Mouse (Mus musculus): ENCODE results near the gene Mrps2. TPM values are rescaled to one million over a fixed set of nuclear protein-coding genes. Genes with fewer than 3 reads are reported as not detected.
A peak's percentile ranks its signal among the peaks of the same experiment; 100 is the strongest.

Mrps2 gene
- 50.1 and 52.3 TPM in 2 replicates for polyA plus RNA-seq (2015; fragmentation: Nextera tagmentation; extraction: Ambion mirVana)

GRCm38 (mm10) chr2:28467860-28468485 is at the start of gene Mrps2:
Gene Mrps2, plus strand, starts transcription at chr2:28468066.
- 0 out of 2 replicates have a peak, but pooled peaks cover 5% of the 10 kb centered on the region for H3K9me3 ChIP-seq
- peaks cover 19% of the 10 kb centered on the region for H3K4me1 ChIP-seq (replicated peaks)
- peak within 1 kb of the TSS; percentile 96 for H3K9ac ChIP-seq (replicated peaks)
- H3K36me3 ChIP-seq: peaks cover 41% of the 10 kb centered on the region
- peak within 1 kb of the TSS; percentile 90 for H3K4me2 ChIP-seq (replicated peaks)
- WGBS: under 1% methylated on average over 52 of the region's 52 CpGs
- ATAC-seq: peak; percentile 94
- H3K27ac ChIP-seq: peak within 1 kb of the TSS; percentile 44; the same call in 1 of the 2 replicates
- peak within 1 kb of the TSS; percentile 97 for H3K4me3 ChIP-seq (replicated peaks)
- H3K27me3 ChIP-seq: peaks cover 11% of the 10 kb centered on the region; the same call in 1 of the 2 replicates

GRCm38 (mm10) chr2:28419898-28420297 is 48.0 kb upstream of the Mrps2 start:
- Histone ChIP-seq H3K4me1 (replicated peaks) (peaks cover 13% of the 10 kb centered on the region), H3K27ac (no peak overlapping the region), H3K9me3 (no peaks in the 10 kb centered on the region), H3K27me3 (no peaks in the 10 kb centered on the region), H3K4me2 (replicated peaks) (no peak overlapping the region), H3K4me3 (replicated peaks) (no peak overlapping the region), H3K9ac (replicated peaks) (no peak overlapping the region), H3K36me3 (no peaks in the 10 kb centered on the region)
- peak; percentile 44; the same call in 1 of the 2 replicates for ATAC-seq
- WGBS: 19% methylated on average over 4 of the region's 4 CpGs

GRCm38 (mm10) chr2:28423167-28423566 is 44.7 kb upstream of the Mrps2 start:
- no peak for ATAC-seq
- Histone ChIP-seq H3K4me2 (replicated peaks) (no peak overlapping the region), H3K4me3 (replicated peaks) (no peak overlapping the region), H3K36me3 (no peaks in the 10 kb centered on the region), H3K9ac (replicated peaks) (no peak overlapping the region), H3K27ac (no peak overlapping the region), H3K27me3 (no peaks in the 10 kb centered on the region), H3K9me3 (no peaks in the 10 kb centered on the region), H3K4me1 (replicated peaks) (peaks cover 5% of the 10 kb centered on the region; the same call in 1 of the 2 replicates)
- WGBS: 41% methylated on average over 3 of the region's 3 CpGs

GRCm38 (mm10) chr2:28427226-28427625 is 40.6 kb upstream of the Mrps2 start:
- no peak for ATAC-seq
- no peak overlapping the region for H3K4me2 ChIP-seq (replicated peaks)
- no peak overlapping the region for H3K27ac ChIP-seq
- no peaks in the 10 kb centered on the region for H3K36me3 ChIP-seq
- no peak overlapping the region for H3K4me3 ChIP-seq (replicated peaks)
- H3K4me1 ChIP-seq (replicated peaks): peaks cover 2% of the 10 kb centered on the region; the same call in 1 of the 2 replicates
- H3K9me3 ChIP-seq: no peaks in the 10 kb centered on the region
- 86% methylated on average over 6 of the region's 6 CpGs for WGBS
- no peaks in the 10 kb centered on the region for H3K27me3 ChIP-seq
- H3K9ac ChIP-seq (replicated peaks): no peak overlapping the region

GRCm38 (mm10) chr2:28430846-28431245 is 37.0 kb upstream of the Mrps2 start:
- no peak for ATAC-seq
- Histone ChIP-seq H3K4me2 (replicated peaks) (no peak overlapping the region), H3K9ac (replicated peaks) (no peak overlapping the region), H3K4me1 (replicated peaks) (peaks cover 6% of the 10 kb centered on the region; the same call in 1 of the 2 replicates), H3K9me3 (no peaks in the 10 kb centered on the region), H3K36me3 (no peaks in the 10 kb centered on the region), H3K4me3 (replicated peaks) (no peak overlapping the region), H3K27ac (no peak overlapping the region), H3K27me3 (no peaks in the 10 kb centered on the region)
- 76% methylated on average over 6 of the region's 6 CpGs for WGBS

GRCm38 (mm10) chr2:28432811-28433210 is 35.1 kb upstream of the Mrps2 start:
- ATAC-seq: no peak
- H3K9ac ChIP-seq (replicated peaks): no peak overlapping the region
- H3K27me3 ChIP-seq: no peaks in the 10 kb centered on the region
- H3K9me3 ChIP-seq: no peaks in the 10 kb centered on the region
- no peaks in the 10 kb centered on the region for H3K36me3 ChIP-seq
- no peak overlapping the region for H3K27ac ChIP-seq
- no peak overlapping the region for H3K4me3 ChIP-seq (replicated peaks)
- WGBS: 42% methylated on average over 1 of the region's 1 CpGs
- no peak overlapping the region for H3K4me2 ChIP-seq (replicated peaks)
- H3K4me1 ChIP-seq (replicated peaks): peaks cover 4% of the 10 kb centered on the region; the same call in 1 of the 2 replicates

- no peaks in the 10 kb centered on the region for H3K9me3 ChIP-seq
- H3K9ac ChIP-seq (replicated peaks): no peak overlapping the region
- no peak for ATAC-seq
- WGBS: 20% methylated on average over 2 of the region's 2 CpGs
- H3K27ac ChIP-seq: no peak overlapping the region
- no peaks in the 10 kb centered on the region for H3K36me3 ChIP-seq
- H3K27me3 ChIP-seq: no peaks in the 10 kb centered on the region
- peaks cover 4% of the 10 kb centered on the region; the same call in 1 of the 2 replicates for H3K4me1 ChIP-seq (replicated peaks)
- no peak overlapping the region for H3K4me3 ChIP-seq (replicated peaks)
- no peak overlapping the region for H3K4me2 ChIP-seq (replicated peaks)
Observed at GRCm38 (mm10) chr2:28433512-28433911, 34.4 kb upstream of the Mrps2 start.

GRCm38 (mm10) chr2:28435401-28435800 is 32.5 kb upstream of the Mrps2 start:
- Histone ChIP-seq H3K9me3 (no peaks in the 10 kb centered on the region), H3K27me3 (no peaks in the 10 kb centered on the region), H3K36me3 (no peaks in the 10 kb centered on the region), H3K4me1 (replicated peaks) (peaks cover 4% of the 10 kb centered on the region; the same call in 1 of the 2 replicates), H3K4me2 (replicated peaks) (no peak overlapping the region), H3K27ac (no peak overlapping the region), H3K4me3 (replicated peaks) (no peak overlapping the region), H3K9ac (replicated peaks) (no peak overlapping the region)
- WGBS: 93% methylated on average over 11 of the region's 11 CpGs
- ATAC-seq: no peak

- H3K4me3 ChIP-seq (replicated peaks): no peak overlapping the region
- 78% methylated on average over 6 of the region's 6 CpGs for WGBS
- H3K27ac ChIP-seq: no peak overlapping the region
- peaks cover 4% of the 10 kb centered on the region; the same call in 1 of the 2 replicates for H3K27me3 ChIP-seq
- H3K9me3 ChIP-seq: no peaks in the 10 kb centered on the region
- H3K9ac ChIP-seq (replicated peaks): no peak overlapping the region
- peaks cover 2% of the 10 kb centered on the region for H3K4me1 ChIP-seq (replicated peaks)
- no peak for ATAC-seq
- no peak overlapping the region for H3K4me2 ChIP-seq (replicated peaks)
- no peaks in the 10 kb centered on the region for H3K36me3 ChIP-seq
Observed at GRCm38 (mm10) chr2:28440842-28441241, 27.0 kb upstream of the Mrps2 start.

GRCm38 (mm10) chr2:28445082-28445481 is 22.8 kb upstream of the Mrps2 start:
- no peak overlapping the region for H3K9ac ChIP-seq (replicated peaks)
- H3K27me3 ChIP-seq: peaks cover 4% of the 10 kb centered on the region; the same call in 1 of the 2 replicates
- H3K4me1 ChIP-seq (replicated peaks): peaks cover 21% of the 10 kb centered on the region
- no peak overlapping the region for H3K27ac ChIP-seq
- peaks cover 11% of the 10 kb centered on the region for H3K36me3 ChIP-seq
- H3K4me2 ChIP-seq (replicated peaks): no peak overlapping the region
- ATAC-seq: no peak
- WGBS: 89% methylated on average over 4 of the region's 4 CpGs
- H3K4me3 ChIP-seq (replicated peaks): no peak overlapping the region
- H3K9me3 ChIP-seq: no peaks in the 10 kb centered on the region

- WGBS: 7% methylated on average over 5 of the region's 5 CpGs
- peak overlapping the region; percentile 79 for H3K27ac ChIP-seq
- peak; percentile 37 for ATAC-seq
- H3K4me1 ChIP-seq (replicated peaks): peaks cover 21% of the 10 kb centered on the region
- peaks cover 4% of the 10 kb centered on the region; the same call in 1 of the 2 replicates for H3K27me3 ChIP-seq
- H3K4me2 ChIP-seq (replicated peaks): peak overlapping the region; percentile 94
- H3K9ac ChIP-seq (replicated peaks): peak overlapping the region; percentile 88
- peaks cover 22% of the 10 kb centered on the region for H3K36me3 ChIP-seq
- H3K9me3 ChIP-seq: no peaks in the 10 kb centered on the region
- peak overlapping the region; percentile 64 for H3K4me3 ChIP-seq (replicated peaks)
Observed at GRCm38 (mm10) chr2:28446181-28446514, 21.7 kb upstream of the Mrps2 start.

- Histone ChIP-seq H3K27ac (peak within 1 kb of the TSS; percentile 79), H3K4me2 (replicated peaks) (peak within 1 kb of the TSS; percentile 94), H3K4me3 (replicated peaks) (peak within 1 kb of the TSS; percentile 64), H3K9me3 (no peaks in the 10 kb centered on the region), H3K27me3 (peaks cover 4% of the 10 kb centered on the region; the same call in 1 of the 2 replicates), H3K9ac (replicated peaks) (peak within 1 kb of the TSS; percentile 88), H3K4me1 (replicated peaks) (peaks cover 21% of the 10 kb centered on the region), H3K36me3 (peaks cover 28% of the 10 kb centered on the region)
- WGBS: under 1% methylated on average over 101 of the region's 118 CpGs
- ATAC-seq: peak; percentile 80
Observed at GRCm38 (mm10) chr2:28446515-28447314, 21.2 kb upstream of the Mrps2 start, which contains the start of gene Ppp1r26. Gene Ppp1r26, plus strand, starts transcription at chr2:28446800.
